Mouse (Mus musculus) heart, adult 2 months (tissue): ENCODE data around the gene Rpp25.
A peak's percentile ranks its signal among the peaks of the same experiment; 100 is the strongest.

Source experiments
- CTCF ChIP-seq: fragments of 200-600 bp; IDR thresholded peaks from 2 replicates; pipeline ENCODE4 v1.8.1; 2022; ENCODE audit warnings: antibody characterized with exemption, mild to moderate bottlenecking, moderate library complexity
- EP300 ChIP-seq: fragments of 200-500 bp; IDR thresholded peaks from 2 replicates; pipeline ENCODE4 v1.6.1; 2011; ENCODE audit warnings: low read depth, low read length, control low read depth; ENCODE audit not compliant: insufficient read depth
- POLR2A ChIP-seq: fragments of 200-500 bp; IDR thresholded peaks from 2 replicates; pipeline ENCODE4 v1.6.1; 2011; ENCODE audit warnings: mild to moderate bottlenecking, low read depth, low read length, control low read depth; ENCODE audit not compliant: insufficient read depth

- TF ChIP-seq CTCF (no peak), POLR2A (peak; percentile 88), EP300 (0 out of 2 replicates have a peak, but pooled peaks have one; percentile 28)
Measured at GRCm38 (mm10) chr9:57552139-57552887, 48.5 kb downstream of the Rpp25 start, which contains the start of gene Mpi.
